Mouse (Mus musculus) kidney, adult 10 weeks (tissue): ENCODE results near the gene Smc1a. TPM values are rescaled to one million over a fixed set of nuclear protein-coding genes. Genes with fewer than 3 reads are reported as not detected.

Experiments
- polyA plus RNA-seq: library from polyadenylated mRNA; stranded (reverse); fragments of 350-450 nt; fragmentation: Illumina TruSeq; extraction: RNeasy Lipid Tissue Mini Kit (QIAGEN cat#74804); gene quantifications from one replicate; pipeline ENCODE4 v1.2.3, GENCODE M21; 2014; ENCODE audit warnings: low read depth, low replicate concordance

The Smc1a gene
- polyA plus RNA-seq: 52.9 TPM

DNA sequence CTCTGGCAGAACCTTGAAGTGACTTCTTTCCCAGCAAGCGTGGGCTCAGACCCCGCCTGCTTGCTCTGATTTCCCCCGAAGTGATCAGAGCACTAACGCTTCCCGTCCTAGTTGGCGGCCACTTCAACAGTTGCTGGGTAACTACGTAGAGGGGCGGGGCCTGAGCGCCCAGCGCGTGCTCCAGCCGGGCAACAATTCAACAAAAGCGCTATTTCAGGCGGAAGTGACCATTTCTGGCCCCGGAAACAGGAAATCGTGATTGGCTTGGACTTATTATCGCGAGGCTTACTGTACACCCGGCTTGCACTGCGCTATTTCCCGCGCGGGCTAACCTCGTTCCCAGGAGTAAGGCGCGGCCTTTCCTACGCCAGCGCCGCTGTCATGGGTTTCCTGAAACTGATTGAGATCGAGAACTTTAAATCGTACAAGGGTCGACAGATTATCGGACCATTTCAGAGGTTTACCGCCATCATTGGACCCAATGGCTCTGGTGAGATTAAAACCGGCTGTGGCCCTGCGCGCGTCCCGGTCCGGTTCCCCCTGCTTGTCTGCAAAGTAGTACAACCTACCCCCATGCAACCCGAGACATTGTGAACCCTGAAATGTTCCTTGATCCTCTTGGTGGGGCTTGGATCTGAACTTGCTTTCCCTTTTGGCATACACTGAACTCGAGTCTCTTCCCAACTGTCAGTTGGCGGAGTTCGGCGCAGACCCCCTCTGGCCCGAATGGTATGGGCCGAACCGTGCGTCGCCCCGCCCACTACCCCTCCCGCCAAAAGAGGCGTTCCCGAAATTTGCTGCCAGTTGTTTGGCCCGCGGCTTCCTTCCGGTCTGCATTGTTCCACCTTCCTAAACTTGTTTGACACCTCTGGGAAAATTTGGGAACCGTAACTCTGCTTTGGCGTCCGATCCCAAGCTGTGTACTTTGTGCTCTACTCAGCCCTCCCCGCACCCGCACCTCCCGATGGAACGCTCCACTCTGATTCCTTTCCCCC lies at the start of gene Smc1a, which contains the start of gene Ribc1:
TSS of gene Smc1a (plus strand) at position 278 of the 995 bp plus-strand sequence.
TSS of gene Ribc1 (minus strand) at position 145 of the 995 bp plus-strand sequence.

DNA sequence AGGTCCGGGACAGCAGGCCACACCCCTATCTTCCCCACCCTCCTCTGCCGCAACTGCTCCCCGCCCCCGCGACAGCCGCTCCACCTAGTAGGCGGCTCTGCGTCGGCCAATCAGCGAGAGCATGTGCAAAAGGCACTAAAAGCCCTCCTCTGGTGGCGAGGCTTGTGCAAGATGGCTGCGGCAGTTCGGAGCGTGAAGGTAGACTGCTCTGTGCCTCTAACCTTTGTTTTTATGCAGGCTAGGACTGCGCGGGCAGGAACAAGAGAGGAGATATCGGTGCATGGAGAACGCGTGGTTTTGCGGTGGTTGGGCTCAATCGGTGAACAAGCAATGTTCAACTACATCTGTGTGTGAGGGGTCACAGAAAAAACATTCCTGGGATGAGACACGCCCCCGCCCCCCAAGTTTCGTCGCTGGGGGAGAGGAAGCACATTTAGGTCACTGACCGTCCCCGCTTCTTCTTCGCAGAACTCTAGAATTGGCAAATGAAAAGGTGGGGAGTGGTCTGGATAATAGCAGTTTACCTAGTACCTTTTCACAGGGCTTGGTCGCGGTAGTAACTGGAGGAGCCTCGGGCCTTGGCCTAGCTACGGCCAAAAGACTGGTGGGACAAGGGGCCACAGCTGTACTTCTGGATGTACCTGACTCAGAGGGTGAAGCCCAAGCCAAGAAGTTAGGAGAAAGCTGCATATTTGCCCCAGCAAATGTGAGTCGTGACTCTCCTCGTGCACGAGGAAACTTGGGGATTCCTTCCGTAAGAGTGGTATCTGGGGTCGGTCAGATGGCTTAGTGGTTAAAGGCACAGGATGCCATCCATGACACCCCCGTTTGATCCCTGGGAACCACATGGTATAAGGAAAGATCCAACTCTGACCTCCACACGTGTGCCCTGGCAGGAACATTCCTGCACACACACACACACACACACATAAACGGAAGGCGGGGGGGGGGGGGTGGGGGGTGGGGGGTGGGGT lies 14.2 kb upstream of the Smc1a start, which contains the start of gene Hsd17b10:
TSS of gene Hsd17b10 (plus strand) at position 109 of the 974 bp plus-strand sequence.

Other genes starting within 250 kb of the Smc1a start
- gene Huwe1, start 215.6 kb upstream of the Smc1a start, polyA plus RNA-seq: 114 TPM
- gene Hsd17b10, start 14.6 kb upstream of the Smc1a start, polyA plus RNA-seq: 138 TPM
- gene Ribc1, start 133 bp upstream of the Smc1a start, polyA plus RNA-seq: 1.8 TPM
- gene Iqsec2, start 127.8 kb downstream of the Smc1a start, polyA plus RNA-seq: 7.4 TPM
- 8.5 TPM for gene Kdm5c, start 216.6 kb downstream of the Smc1a start, polyA plus RNA-seq